Mouse (Mus musculus): Measurements from ENCODE around the gene Vps41. TPM values are rescaled to one million over a fixed set of nuclear protein-coding genes. Genes with fewer than 3 reads are reported as not detected.

Vps41 gene
- polyA plus RNA-seq, 1 experiment from 2014 or later = 126 TPM

DNA sequence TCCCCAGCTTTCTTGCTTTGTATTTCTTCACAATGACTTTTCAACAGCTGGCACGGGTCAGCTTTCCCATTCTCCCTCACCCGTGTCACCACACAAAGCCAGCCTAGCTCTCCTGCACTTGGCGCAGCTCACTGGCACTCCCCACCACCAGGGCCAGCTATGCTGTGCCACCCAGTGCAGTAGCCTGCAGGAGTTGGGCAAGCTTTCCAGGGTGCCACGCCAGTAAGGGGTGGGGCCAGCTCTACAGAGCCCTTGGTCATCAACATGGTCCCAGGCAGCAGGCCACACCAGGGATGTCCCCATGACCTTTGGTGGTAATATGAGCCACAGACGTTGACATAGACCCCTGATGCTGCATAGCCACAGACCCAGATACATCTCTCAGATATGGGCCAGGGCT is 80.5 kb downstream of the Vps41 start:
- no peak overlapping the region for H3K4me3 ChIP-seq
- no peaks in the 10 kb centered on the region for H3K4me1 ChIP-seq
- H3K4me2 ChIP-seq (replicated peaks) = no peak overlapping the region
- no peaks in the 10 kb centered on the region for H3K27me3 ChIP-seq
- no peak overlapping the region for H3K27ac ChIP-seq (replicated peaks)
- H3K9ac ChIP-seq (replicated peaks) = no peak overlapping the region
- no peak for ATAC-seq (replicated peaks)
- no peaks in the 10 kb centered on the region for H3K9me3 ChIP-seq
- 95% methylated on average over 5 of the region's 5 CpGs for WGBS
- no peaks in the 10 kb centered on the region for H3K36me3 ChIP-seq

DNA sequence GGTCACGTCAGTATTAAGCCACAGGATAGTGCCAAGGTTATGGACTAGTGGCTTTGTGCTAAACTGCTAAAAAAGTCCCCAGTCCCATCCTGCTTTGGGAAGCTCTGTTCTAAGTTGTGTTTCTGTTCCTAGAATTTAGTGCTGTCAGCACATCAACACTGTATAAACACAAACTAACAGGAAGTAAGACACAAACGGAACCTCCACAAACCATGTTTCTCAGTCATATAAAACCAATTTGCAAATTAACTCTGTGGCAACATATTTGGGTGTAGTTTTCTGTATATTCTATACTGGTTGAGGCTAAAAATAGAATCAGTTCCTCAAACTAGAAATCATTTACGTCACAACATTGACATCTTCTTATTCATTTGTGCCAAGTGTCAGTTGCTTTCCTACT is 83.3 kb downstream of the Vps41 start:
- Histone ChIP-seq H3K9ac (replicated peaks) (no peak overlapping the region), H3K4me2 (replicated peaks) (no peak overlapping the region), H3K27me3 (no peaks in the 10 kb centered on the region), H3K9me3 (no peaks in the 10 kb centered on the region), H3K27ac (replicated peaks) (no peak overlapping the region), H3K4me1 (no peaks in the 10 kb centered on the region), H3K36me3 (no peaks in the 10 kb centered on the region), H3K4me3 (no peak overlapping the region)
- 76% methylated on average over 3 of the region's 3 CpGs for WGBS
- ATAC-seq (replicated peaks) = no peak

DNA sequence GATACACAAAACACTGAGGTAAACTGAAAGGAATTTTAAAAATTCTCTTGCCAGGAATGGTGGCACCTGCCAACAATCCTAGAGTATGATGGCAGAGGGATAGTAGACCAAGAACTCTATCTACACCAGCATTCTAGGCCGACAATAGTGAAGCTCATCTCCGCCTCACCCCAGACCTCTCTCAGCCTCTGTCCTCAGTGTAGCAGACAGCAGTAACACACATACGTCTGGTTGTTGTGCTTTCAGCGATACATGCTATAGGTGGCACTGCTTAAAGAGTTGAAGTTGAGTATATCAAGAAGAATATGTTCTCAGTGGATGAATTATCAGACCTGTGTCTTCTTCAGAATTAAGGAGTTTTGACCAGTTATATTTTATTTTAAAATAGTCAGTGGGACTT is 92.4 kb downstream of the Vps41 start:
- peaks cover 9% of the 10 kb centered on the region for H3K4me1 ChIP-seq
- no peak overlapping the region for H3K4me3 ChIP-seq
- H3K27me3 ChIP-seq = no peaks in the 10 kb centered on the region
- H3K9me3 ChIP-seq = no peaks in the 10 kb centered on the region
- 72% methylated on average over 4 of the region's 4 CpGs for WGBS
- H3K36me3 ChIP-seq = 0 out of 2 replicates have a peak, but pooled peaks cover 3% of the 10 kb centered on the region
- ATAC-seq (replicated peaks) = peak; percentile 44
- H3K9ac ChIP-seq (replicated peaks) = no peak overlapping the region
- 0 out of 2 replicates have a peak overlapping the region, but pooled peaks have one; percentile 20 for H3K27ac ChIP-seq (replicated peaks)
- H3K4me2 ChIP-seq (replicated peaks) = no peak overlapping the region

DNA sequence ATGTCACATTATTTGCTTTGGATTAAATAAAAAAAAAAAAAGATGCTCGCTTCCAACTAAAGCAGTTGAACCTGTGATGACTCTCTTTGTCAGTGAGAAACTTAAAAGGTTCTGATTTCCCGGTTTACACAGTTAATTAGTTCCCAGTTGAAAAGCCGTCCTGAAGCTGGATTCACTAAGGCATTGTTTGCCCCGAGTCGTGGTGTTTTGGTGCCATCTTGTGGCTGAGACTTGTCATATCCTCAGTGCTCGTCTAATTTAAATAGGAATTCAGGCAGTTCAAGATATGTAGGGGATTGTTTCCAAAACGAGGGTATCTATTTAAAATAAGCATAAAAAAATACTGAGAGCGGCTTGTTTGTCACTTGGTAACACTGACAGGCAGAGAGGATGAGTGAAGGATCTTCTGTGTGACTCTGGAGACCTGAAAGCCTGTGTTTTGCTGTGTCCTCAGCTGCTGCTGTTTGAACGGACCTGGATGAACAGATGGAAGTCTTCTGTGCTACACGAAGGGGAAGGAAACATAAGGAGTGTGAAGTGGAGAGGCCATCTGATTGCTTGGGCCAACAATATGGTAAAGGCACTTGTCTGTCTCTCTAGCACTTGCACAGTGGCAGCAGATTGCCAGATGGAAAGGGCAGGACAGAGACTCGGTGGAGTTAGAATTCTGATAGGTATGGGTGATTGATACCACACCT is 93.0 kb downstream of the Vps41 start:
- Histone ChIP-seq H3K4me3 (no peak overlapping the region), H3K36me3 (peaks cover 5% of the 10 kb centered on the region; the same call in 1 of the 2 replicates), H3K4me2 (replicated peaks) (no peak overlapping the region), H3K4me1 (peaks cover 9% of the 10 kb centered on the region), H3K27ac (replicated peaks) (peak overlapping the region; percentile 51), H3K9ac (replicated peaks) (no peak overlapping the region), H3K27me3 (no peaks in the 10 kb centered on the region), H3K9me3 (no peaks in the 10 kb centered on the region)
- peak; percentile 93 for ATAC-seq (replicated peaks)
- WGBS = 11% methylated on average over 11 of the region's 11 CpGs

DNA sequence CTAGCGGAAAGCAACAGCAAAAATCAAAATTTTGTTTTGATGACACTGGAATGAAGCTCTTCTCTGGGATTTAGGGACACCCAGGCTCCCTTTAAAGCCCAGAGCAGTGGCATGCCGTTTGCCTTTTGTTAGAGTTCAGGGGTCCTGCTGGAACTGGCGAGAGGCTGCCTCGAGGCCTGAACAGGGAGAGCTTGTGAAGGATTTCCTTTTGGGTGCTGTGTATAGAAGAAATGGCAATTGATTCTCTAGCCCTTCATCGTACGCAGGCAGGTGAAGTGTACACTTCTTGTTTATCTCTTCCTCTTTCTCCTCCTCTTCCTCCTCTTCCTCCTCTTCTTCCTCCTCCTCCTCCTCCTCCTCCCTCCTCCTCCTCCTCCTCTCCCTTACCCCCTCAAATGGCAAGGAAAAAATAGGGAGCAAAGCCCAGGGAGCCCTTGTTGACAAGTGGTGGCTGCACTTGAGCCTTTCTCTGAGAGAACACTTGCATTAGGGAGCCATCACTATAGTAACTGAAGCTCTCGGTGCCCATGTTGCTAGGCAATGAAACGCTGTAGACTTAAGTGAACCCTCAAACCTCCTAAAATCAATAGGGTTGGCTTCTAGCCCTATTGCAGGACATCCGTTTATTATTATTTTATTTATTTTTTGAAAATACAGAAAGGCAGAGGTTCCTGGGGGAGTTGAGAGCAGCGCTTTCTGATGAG is 107.5 kb downstream of the Vps41 start:
- Histone ChIP-seq H3K27me3 (no peaks in the 10 kb centered on the region), H3K4me3 (no peak overlapping the region), H3K4me1 (peaks cover 2% of the 10 kb centered on the region; the same call in 1 of the 2 replicates), H3K4me2 (replicated peaks) (no peak overlapping the region), H3K9me3 (no peaks in the 10 kb centered on the region), H3K36me3 (peaks cover 5% of the 10 kb centered on the region), H3K27ac (replicated peaks) (peak overlapping the region; percentile 54), H3K9ac (replicated peaks) (no peak overlapping the region)
- 61% methylated on average over 10 of the region's 10 CpGs for WGBS
- ATAC-seq (replicated peaks) = peak; percentile 71

GRCm38 (mm10) chr13:18827029-18827428 is 109.9 kb downstream of the Vps41 start:
- Histone ChIP-seq H3K9ac (replicated peaks) (no peak overlapping the region), H3K4me2 (replicated peaks) (no peak overlapping the region), H3K27me3 (no peaks in the 10 kb centered on the region), H3K36me3 (peaks cover 3% of the 10 kb centered on the region), H3K27ac (replicated peaks) (no peak overlapping the region), H3K4me1 (peaks cover 2% of the 10 kb centered on the region; the same call in 1 of the 2 replicates), H3K4me3 (no peak overlapping the region), H3K9me3 (no peaks in the 10 kb centered on the region)
- 96% methylated on average over 10 of the region's 10 CpGs for WGBS
- no peak for ATAC-seq (replicated peaks)

- WGBS = 63% methylated on average over 3 of the region's 3 CpGs
- no peak for ATAC-seq (replicated peaks)
- Histone ChIP-seq H3K9ac (replicated peaks) (no peak overlapping the region), H3K9me3 (no peaks in the 10 kb centered on the region), H3K27me3 (no peaks in the 10 kb centered on the region), H3K27ac (replicated peaks) (no peak overlapping the region), H3K4me2 (replicated peaks) (no peak overlapping the region), H3K36me3 (peaks cover 4% of the 10 kb centered on the region; the same call in 1 of the 2 replicates), H3K4me1 (no peaks in the 10 kb centered on the region), H3K4me3 (no peak overlapping the region)
Observed at GRCm38 (mm10) chr13:18830486-18830885, 113.4 kb downstream of the Vps41 start.

- WGBS = 95% methylated on average over 4 of the region's 4 CpGs
- Histone ChIP-seq H3K9ac (replicated peaks) (no peak overlapping the region), H3K4me2 (replicated peaks) (no peak overlapping the region), H3K4me3 (no peak overlapping the region), H3K27ac (replicated peaks) (no peak overlapping the region), H3K36me3 (peaks cover 2% of the 10 kb centered on the region; the same call in 1 of the 2 replicates), H3K4me1 (no peaks in the 10 kb centered on the region), H3K9me3 (no peaks in the 10 kb centered on the region), H3K27me3 (no peaks in the 10 kb centered on the region)
- ATAC-seq (replicated peaks) = no peak
Observed at GRCm38 (mm10) chr13:18839231-18839630, 122.1 kb downstream of the Vps41 start.

GRCm38 (mm10) chr13:18840366-18840765 is 123.3 kb downstream of the Vps41 start:
- Histone ChIP-seq H3K27me3 (no peaks in the 10 kb centered on the region), H3K4me2 (replicated peaks) (no peak overlapping the region), H3K9ac (replicated peaks) (no peak overlapping the region), H3K4me1 (no peaks in the 10 kb centered on the region), H3K36me3 (peaks cover 2% of the 10 kb centered on the region; the same call in 1 of the 2 replicates), H3K27ac (replicated peaks) (no peak overlapping the region), H3K9me3 (no peaks in the 10 kb centered on the region), H3K4me3 (no peak overlapping the region)
- ATAC-seq (replicated peaks) = no peak
- 50% methylated on average over 4 of the region's 4 CpGs for WGBS

GRCm38 (mm10) chr13:18841019-18841418 is 123.9 kb downstream of the Vps41 start:
- no peak overlapping the region for H3K4me2 ChIP-seq (replicated peaks)
- 62% methylated on average over 2 of the region's 2 CpGs for WGBS
- no peaks in the 10 kb centered on the region for H3K4me1 ChIP-seq
- no peak overlapping the region for H3K4me3 ChIP-seq
- peaks cover 4% of the 10 kb centered on the region; the same call in 1 of the 2 replicates for H3K36me3 ChIP-seq
- H3K9me3 ChIP-seq = no peaks in the 10 kb centered on the region
- no peak overlapping the region for H3K9ac ChIP-seq (replicated peaks)
- H3K27ac ChIP-seq (replicated peaks) = no peak overlapping the region
- no peak for ATAC-seq (replicated peaks)
- no peaks in the 10 kb centered on the region for H3K27me3 ChIP-seq

- ATAC-seq (replicated peaks) = no peak
- WGBS = 94% methylated on average over 6 of the region's 6 CpGs
- no peaks in the 10 kb centered on the region for H3K9me3 ChIP-seq
Observed at GRCm38 (mm10) chr13:18841752-18842282, 124.7 kb downstream of the Vps41 start.

GRCm38 (mm10) chr13:18842556-18842955 is 125.5 kb downstream of the Vps41 start:
- H3K4me3 ChIP-seq = no peak overlapping the region
- no peak overlapping the region for H3K27ac ChIP-seq (replicated peaks)
- 93% methylated on average over 4 of the region's 4 CpGs for WGBS
- H3K4me2 ChIP-seq (replicated peaks) = no peak overlapping the region
- no peaks in the 10 kb centered on the region for H3K4me1 ChIP-seq
- no peaks in the 10 kb centered on the region for H3K9me3 ChIP-seq
- peaks cover 8% of the 10 kb centered on the region; the same call in 1 of the 2 replicates for H3K36me3 ChIP-seq
- H3K27me3 ChIP-seq = no peaks in the 10 kb centered on the region
- H3K9ac ChIP-seq (replicated peaks) = no peak overlapping the region
- ATAC-seq (replicated peaks) = no peak

More at GRCm38 (mm10) chr13:18841752-18842282, 124.7 kb downstream of the Vps41 start:
- Histone ChIP-seq H3K36me3 (peaks cover 8% of the 10 kb centered on the region; the same call in 1 of the 2 replicates), H3K4me3 (no peak overlapping the region), H3K27me3 (no peaks in the 10 kb centered on the region), H3K4me2 (replicated peaks) (no peak overlapping the region), H3K9ac (replicated peaks) (no peak overlapping the region), H3K4me1 (no peaks in the 10 kb centered on the region), H3K27ac (replicated peaks) (no peak overlapping the region)
